Mouse (Mus musculus) yolk sac, embryonic 10.5 days (tissue): ENCODE results near the gene Ear1.
"Not testable (repeated sequence)": the region's sequence is repeated elsewhere in the genome, so short reads cannot be mapped to it uniquely, and the experiment has no call there.

Experiments
- DNase-seq: peaks from one replicate; pipeline ENCODE4 v3.0.0-alpha.2; 2017; ENCODE audit warnings: low spot score

The Ear1 gene

DNA sequence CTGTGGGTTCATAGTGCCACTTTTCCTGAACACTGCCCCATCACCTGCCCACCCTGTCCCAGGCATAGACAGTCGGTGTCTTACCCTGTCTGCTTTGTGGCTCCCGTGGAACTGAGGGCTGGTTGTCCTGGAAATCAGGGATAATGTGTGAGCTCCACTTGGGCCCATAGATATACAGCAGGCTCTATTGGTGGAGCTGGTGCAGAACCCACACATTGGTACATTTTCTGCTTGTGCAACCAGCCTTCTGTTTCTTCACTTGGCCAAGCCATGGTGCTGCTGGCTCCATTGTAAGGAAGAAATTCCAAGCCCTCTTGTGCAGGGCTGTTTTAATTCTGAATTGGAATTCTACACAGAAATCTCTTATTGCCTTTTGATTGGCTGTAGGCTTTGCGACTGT lies at the start of gene Ear1:
Gene Ear1, minus strand, starts transcription at position 101 of the 400 bp plus-strand sequence.
- not testable (repeated sequence) for DNase-seq

- peak; percentile 76 for DNase-seq
Measured at GRCm38 (mm10) chr14:43924688-43925403, 49.5 kb upstream of the Ear1 start, which contains the start of gene Gm8113. TSS of gene Gm8113 (plus strand) at chr14:43925390.

GRCm38 (mm10) chr14:43923459-43923858 lies 48.1 kb upstream of the Ear1 start, which contains the start of gene Ear10:
TSS of gene Ear10 (minus strand) at chr14:43923559.
- not testable (repeated sequence) for DNase-seq

DNA sequence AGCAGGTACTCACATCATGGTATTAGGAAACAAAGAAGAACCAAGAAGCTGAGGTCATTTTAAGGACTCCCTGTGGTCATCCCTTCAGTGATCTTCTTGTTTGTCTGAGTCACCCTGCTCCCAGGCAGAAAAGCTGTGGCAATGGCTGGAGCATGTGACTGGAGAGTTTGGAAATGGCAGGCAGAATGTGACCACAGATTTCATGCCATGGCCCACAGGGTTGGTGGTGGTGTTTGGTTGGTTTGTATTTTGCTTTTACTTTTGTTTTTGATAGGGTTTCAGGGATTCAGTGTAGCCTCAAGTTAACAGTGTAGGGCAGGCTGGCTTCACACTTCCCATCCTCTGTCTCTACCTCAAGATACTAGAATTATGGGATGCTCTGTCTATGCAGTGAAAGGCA lies 42.9 kb upstream of the Ear1 start:
- not testable (repeated sequence) for DNase-seq

- peak; percentile 17 for DNase-seq
Measured at GRCm38 (mm10) chr14:43898577-43898976, 23.3 kb upstream of the Ear1 start.

GRCm38 (mm10) chr14:43895357-43895756 lies 20.0 kb upstream of the Ear1 start:
- not testable (repeated sequence) for DNase-seq

DNA sequence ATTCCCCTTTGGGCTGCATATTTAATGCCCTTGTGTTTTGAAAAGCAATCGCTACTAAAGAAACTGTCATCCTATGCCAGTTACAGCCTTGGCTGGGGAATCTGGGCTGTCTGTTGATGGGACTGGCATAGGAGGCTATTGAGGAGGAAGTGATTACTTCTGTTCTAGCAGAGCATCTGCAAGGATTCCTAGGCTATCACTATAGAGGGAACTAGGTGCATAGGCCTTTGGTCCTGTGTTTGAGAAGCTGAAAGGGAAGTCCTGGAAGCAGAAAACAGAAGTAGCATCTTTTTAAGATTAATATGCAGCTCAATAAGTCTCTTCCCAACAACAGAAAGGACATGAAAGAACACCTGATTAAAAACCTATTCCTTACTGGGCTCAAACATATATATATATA lies 16.0 kb upstream of the Ear1 start:
- DNase-seq, result not testable (repeated sequence)

GRCm38 (mm10) chr14:43886235-43886634 lies 10.9 kb upstream of the Ear1 start:
- not testable (repeated sequence) for DNase-seq

DNA sequence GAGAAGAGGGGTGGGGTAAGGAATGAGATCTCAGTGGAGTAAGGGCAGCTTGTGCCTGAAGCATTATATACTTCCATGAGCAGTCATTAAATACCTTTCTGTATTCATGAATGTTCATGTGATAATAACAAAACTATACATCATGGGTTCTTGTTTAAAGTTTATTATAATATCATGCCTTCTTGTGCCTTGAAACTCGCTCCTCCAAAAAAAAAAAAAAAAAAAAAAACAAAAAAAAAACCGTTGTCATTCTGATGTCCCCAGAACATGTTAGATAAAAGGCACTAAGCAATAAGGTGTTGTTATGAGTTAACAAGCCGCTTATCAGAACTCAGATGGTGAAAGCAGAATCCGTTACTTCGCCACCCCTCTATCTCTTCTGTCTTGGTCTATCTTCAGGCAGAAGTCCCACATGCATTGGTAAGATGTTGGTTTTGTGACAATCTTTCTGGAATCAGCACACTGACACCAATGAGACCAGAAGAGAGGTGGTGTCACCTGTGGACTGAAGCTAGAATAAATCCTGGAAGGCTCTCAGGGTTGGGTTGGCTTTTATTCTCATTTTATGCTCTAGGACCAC lies 4.7 kb upstream of the Ear1 start:
- DNase-seq, result not testable (repeated sequence)

- not testable (repeated sequence) for DNase-seq
Measured at GRCm38 (mm10) chr14:43877789-43878188, 2.5 kb upstream of the Ear1 start.

DNA sequence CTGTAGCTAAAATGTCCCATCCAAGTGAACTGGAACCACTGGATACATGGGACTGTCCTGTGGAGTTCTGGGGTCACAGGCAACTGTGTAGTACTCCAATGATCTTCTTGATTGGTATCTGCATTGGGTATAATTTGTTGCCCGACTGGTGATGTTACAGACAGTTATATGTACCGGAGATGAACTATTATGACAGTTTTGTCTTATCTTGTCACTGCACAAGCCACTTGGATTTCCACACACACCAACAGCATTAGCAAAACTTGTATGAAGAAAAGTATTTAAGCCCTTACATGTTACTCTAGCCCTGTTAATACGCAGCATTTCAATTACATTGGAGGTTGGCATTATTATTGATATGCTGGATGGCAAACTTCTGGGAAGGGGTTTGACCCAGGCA lies 455 bp downstream of the Ear1 start:
- not testable (repeated sequence) for DNase-seq

DNA sequence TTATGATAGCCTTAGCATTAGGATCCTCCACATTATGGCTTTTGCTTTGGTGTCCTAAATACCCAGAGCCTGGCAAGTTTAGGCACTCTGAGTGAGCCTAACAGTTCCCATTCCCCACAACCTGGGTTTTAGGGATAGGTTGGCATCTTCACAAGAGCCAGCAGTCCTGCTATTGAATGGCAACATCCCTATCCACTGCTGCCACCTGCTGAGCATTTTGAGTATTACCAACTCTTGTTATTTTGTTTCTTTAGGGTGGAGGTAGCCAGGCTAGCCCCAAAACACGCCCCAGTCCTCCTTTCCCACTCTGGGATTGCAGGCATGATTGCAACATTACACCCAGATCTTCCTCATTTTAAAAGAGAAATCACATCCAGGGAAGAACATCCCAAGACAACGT lies 14.8 kb downstream of the Ear1 start:
- peak; percentile 3 for DNase-seq

DNA sequence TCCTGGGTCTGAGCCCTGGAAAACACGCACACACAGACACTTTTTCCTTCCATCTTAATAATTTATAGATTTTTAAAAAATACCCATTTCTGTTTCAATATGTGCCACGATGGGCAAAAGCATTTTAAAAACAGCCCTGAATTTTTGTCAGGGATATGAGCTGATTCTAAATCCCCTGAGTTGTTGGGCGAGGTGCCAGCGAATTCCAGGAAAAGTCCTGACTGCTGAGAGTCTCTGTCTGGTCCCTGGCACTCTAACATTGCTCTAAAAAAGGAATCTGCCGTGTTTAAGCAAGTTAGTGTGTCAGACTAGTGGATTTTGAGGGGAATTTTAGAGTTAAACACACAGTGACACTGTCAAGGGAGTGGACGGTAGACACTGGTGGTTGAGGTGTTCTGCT lies 15.9 kb downstream of the Ear1 start:
- not testable (repeated sequence) for DNase-seq

DNA sequence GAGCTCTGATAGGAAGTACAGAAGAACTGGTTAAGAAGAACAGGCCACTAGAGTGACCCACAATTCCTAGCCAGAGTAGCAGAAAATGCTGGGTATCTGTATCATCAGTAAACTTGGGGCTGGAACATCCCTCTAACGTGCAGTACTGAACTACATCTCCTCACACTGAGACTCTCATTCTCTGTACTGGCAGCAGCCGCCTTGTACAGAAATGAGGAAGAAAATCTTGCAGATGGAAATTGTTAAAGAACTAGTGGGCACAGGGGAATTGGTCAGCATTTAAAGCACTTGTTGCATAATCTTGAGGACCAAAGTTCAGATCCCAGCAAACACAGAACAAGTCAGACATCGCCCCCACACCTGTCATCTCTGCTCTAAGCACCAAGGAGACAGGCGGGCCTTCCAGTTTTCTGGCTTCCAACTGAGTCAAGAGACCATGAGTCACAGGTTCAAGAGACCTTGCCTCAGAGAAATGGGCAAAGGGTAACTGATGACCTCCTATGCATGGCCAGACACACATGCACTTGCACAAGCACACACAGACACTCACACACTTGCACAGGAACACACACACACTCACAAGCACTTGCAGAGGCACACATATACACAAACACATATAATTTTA lies 31.3 kb downstream of the Ear1 start:
- DNase-seq, result peak; percentile 45

DNA sequence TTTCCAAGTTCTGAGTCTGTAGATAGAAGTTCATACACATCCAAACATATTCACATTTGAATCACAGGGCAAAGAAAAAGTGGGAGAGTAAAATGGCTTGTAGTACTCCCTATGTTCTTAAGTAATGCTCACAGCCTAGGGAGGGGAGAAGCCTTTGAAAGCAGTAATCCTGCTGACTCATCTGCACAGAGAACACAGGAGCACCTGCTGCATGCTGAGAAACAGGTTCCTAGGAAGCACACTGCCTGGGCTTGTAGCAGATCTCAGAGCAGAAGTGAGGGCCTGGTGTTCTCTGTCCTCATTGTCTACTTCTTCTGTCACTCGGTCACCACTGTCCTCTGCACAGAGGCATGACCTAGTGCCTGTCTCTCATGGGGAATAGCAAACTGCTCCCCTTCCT lies 34.3 kb downstream of the Ear1 start:
- DNase-seq, result peak; percentile 1

DNA sequence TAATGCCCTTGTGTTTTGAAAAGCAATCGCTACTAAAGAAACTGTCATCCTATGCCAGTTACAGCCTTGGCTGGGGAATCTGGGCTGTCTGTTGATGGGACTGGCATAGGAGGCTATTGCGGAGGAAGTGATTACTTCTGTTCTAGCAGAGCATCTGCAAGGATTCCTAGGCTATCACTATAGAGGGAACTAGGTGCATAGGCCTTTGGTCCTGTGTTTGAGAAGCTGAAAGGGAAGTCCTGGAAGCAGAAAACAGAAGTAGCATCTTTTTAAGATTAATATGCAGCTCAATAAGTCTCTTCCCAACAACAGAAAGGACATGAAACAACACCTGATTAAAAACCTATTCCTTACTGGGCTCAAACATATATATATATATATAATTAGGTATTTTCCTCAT lies 40.0 kb downstream of the Ear1 start:
- not testable (repeated sequence) for DNase-seq

GRCm38 (mm10) chr14:43830385-43830784 lies 44.9 kb downstream of the Ear1 start:
- not testable (repeated sequence) for DNase-seq

DNA sequence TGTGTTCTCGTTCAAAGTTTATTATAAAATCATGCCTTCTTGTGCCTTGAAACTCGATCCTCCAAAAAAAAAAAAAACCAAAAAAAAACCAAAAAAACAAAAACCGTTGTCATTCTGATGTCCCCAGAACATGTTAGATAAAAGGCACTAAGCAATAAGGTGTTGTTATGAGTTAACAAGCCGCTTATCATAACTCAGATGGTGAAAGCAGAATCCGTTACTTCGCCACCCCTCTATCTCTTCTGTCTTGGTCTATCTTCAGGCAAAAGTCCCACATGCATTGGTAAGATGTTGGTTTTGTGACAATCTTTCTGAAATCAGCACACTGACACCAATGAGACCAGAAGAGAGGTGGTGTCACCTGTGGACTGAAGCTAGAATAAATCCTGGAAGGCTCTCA lies 51.1 kb downstream of the Ear1 start:
- not testable (repeated sequence) for DNase-seq

DNA sequence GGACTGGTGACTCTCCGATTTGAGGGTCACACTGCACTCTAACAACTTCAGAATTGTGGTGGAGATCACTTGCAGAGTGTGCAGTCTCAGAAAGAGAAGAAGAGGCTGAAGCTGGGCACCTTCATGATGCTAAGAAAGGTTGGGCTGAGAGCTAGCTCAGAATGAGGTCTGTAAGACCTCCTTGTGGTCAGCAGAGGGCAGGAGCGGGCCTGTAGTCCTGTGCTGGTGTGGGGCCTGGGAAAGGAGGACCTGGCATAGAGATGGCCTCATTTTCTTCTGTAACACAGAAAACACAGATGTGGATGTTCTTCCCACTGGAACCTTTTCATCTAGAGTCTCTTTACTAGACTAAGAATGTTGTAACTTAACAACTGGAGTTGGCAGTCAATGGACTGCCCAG lies 53.4 kb downstream of the Ear1 start:
- not testable (repeated sequence) for DNase-seq

GRCm38 (mm10) chr14:43812458-43812857 lies 62.9 kb downstream of the Ear1 start:
- DNase-seq, result peak; percentile 23

DNA sequence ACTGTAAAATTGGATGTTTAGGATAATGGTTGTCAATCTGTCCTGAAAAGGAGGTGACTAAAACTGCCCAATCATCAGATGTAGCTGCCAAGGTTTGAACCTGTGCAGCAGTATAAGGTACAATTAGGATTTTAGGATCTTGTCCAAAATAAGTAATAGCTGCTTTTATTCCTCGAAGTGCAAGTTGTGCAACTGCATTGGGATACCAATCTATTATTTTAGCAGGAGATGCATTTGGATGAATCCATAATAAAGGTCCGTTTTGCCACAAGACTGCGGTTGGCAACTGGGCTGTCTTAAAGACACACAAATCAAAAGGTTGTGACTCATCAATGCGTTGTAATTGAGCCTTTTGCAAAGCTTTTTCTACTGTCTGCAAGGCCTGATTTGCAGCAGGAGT lies 67.2 kb downstream of the Ear1 start:
- not testable (repeated sequence) for DNase-seq

GRCm38 (mm10) chr14:43804435-43804834 lies 70.9 kb downstream of the Ear1 start:
- DNase-seq, result not testable (repeated sequence)

GRCm38 (mm10) chr14:43796905-43797470 lies 78.3 kb downstream of the Ear1 start:
- peak; percentile 22 for DNase-seq
